Mouse (Mus musculus): ENCODE results near the gene Xrn1.
A peak's percentile ranks its signal among the peaks of the same experiment; 100 is the strongest.
"Not testable (repeated sequence)": the region's sequence is repeated elsewhere in the genome, so short reads cannot be mapped to it uniquely, and the experiment has no call there.

Gene Xrn1

DNA sequence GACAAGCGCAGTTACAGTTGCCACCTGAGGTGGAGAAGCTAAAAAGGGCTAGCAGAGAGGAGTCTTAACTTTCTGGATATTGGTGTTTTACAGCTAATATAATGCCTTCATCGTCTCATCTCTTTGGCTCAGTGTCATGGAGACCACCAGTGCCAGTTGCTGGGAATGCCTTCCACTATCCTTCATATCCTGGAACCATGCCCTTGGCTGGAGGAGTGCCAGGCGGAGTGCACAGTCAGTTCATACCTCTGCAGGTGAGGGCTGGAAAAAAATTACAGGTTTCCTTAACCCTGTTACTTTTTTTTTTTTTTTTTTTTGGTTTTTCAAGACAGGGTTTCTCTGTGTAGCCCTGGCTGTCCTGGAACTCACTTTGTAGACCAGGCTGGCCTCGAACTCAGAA, 96.9 kb downstream of the Xrn1 start:
- no peak for DNase-seq (ENCODE audit: low read depth, low spot score)

DNA sequence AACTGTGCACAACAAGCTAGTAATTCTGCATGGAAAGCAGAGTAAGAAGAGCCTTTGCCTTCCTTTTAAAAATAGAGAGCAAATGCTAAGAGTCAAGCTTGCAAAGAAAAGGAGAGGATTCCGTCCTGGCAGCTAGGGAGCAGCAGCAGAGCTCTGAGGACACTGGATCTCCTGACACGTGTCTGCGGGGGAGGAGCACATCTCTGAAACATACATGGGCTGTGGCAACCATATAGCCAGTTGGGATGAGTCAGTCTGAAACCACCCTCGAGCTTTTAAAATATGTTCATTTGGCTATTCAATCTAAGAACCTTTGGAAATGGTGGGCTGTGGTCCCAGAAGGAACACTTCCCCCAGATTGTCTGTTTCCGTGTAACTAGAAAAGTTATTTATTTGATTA, 100.3 kb downstream of the Xrn1 start:
- peak; percentile 78 for DNase-seq (ENCODE audit: low read depth, low spot score)

DNA sequence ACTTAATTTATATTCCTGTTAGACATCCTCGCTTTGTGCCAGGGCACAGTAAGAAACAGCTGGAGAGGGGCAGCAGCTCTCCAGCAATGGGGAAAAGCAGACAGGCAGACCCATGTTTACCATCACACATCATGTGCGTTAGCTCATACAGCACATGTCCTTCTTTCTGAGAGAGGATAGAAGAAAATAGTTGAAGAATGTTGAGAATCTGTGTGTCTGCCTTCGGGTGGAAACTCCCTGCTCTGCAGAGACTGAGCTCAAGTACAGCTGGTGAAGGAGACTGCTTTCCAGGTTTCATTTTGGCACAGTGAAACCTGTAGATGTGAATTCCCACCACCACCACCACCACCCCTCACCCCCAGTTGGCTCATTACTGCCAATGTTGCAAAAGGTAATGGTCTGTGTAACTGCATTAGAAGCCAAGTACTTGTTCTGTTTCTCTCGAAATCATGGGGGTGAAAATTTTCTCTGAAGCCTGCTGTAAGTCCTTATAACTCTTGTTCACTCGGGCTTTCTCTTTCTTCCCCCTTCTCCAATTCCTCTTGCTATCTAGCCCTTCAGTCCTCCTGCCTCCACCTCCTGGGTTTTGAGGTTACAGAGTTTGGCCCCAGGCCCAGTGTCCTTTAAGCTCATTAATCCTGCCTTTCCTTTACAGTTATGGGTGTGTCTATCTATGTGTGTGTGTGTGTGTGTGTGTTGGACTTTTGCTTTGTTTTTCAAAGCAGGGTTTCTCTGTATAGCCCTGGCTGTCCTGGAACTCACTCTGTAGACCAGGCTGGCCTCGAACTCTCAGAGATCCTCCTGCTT, 102.1 kb downstream of the Xrn1 start:
- DNase-seq (ENCODE audit: low read depth, low spot score): peak; percentile 6

DNA sequence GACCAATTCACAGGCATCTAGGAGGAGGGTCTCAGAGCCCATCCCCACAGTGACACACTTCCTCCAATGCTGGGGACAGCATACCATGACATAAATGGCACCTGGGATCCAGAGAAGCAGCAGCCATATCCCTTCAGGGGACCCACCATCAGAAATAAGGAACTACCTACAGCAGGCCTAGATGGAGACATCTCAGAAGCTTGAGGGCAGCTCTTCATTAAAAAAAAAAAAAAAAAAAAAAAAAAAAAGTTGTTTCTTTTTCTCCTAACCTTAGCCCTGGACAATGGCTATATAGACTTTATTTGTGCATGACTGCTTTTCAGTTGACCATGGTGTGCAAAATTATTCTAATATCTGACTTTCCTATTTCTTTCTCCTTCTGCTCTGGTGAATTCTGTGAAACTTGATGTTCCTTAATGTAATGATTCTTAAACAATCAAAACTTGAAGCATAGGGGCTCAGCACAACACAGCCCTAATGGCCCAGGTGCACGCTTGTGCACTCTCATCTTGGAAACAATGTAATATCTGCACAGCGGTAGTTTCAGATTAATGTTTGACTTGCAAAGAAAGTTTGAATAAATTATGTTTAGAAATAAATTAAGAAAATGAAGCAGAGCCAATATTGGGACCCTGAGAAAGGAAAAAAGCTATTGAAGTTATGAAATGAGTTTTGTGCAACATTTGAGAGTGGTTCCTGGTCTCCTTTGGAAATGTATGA, 108.7 kb downstream of the Xrn1 start:
- no peak for DNase-seq (ENCODE audit: low read depth, low spot score)

DNA sequence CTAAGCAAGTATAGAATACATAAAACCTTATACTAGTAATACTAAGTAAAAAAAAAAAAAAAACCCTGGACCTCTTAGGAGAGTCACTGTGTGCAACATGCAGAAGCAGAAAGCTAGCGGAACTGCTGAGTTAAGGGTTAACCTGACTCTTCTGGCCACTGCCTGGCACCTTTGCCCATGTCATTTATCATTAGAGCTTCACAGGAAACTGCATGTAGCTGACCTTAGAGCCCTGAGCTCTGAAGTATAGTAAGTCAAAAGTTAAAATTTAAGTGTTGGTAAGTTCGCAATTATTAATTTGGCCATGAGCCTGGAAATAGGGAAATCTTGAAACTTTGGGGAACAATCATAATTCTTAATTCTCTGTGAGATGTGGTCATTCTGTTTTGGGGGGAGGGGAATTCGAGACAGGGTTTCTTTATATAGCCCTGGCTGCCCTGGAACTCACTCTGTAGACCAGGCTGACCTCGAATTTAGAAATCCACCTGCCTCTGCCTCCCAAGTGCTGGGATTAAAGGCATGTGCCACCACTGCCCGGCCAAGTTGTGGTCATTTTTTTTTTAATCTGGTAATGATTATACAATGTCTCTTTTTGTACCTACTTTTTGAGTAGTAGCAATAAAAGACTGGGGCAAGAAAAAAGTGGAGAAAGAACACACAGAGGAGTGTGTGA, 109.4 kb downstream of the Xrn1 start:
- no peak for DNase-seq (ENCODE audit: low read depth, low spot score)

DNA sequence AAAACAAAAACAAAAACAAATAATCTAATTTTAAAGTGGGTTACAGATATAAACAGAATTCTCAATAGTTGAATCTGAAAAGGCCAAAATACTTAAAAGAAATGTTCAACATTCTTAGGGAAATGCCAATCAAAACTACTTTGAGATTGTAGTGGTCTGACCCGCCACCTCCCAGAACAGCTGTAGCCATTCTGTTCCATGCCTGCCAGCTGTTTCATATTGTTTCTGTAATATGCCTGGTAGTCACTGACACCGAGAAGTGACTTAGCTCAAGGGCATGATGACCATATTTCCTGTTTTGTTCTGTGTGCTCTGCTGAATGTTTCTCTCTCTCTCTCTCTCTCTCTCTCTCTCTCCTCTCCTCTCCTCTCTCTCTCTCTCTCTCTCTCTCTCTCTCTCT, 112.9 kb downstream of the Xrn1 start:
- no peak for DNase-seq (ENCODE audit: low read depth, low spot score)

DNA sequence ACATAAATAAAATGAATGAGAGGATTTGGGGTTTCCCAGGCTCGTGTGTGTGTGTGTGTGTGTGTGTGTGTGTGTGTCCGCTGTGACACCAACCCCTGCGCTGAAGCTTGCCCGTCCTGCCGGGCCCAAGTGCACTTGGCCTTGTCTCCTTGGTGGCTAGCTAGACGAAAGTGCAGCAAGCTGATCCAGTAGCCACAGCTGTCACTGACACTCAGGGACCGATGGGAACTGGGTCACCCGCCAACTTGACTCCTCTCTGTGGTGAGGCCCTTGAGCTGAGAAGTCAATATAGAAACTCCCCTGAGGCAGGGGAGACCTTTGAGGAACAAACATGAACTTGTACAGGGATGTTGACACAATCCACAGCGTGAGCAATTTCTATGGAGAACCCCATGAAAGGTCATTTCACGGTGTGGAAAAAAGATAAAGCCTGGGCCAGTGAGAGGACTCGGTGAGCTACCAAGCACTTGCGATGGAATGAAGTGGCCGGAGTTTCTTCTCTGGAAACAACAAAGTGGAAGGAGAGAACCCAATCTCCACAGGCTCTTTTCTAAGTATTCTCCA, 124.3 kb downstream of the Xrn1 start:
- DNase-seq (ENCODE audit: low read depth, low spot score): no peak

DNA sequence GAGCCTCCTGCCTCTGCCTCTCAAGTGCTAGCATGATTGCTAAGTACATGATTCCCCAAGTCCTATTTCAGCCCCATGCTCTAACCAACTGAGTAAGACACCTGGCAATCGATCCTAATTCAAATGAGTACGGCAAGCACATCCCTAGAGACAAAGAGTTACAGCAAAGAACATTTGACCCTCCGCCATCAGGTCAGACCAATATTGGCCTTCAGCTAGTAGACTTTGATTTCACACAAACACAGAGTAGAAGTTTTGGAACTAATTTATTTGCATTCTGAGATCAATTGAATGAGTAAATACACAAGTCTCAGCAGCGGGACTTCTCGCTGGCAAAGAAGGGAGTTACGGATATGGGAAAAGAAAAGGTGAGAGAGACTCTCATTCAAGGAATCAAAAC, 130.7 kb downstream of the Xrn1 start:
- DNase-seq (ENCODE audit: low read depth, low spot score): no peak

DNA sequence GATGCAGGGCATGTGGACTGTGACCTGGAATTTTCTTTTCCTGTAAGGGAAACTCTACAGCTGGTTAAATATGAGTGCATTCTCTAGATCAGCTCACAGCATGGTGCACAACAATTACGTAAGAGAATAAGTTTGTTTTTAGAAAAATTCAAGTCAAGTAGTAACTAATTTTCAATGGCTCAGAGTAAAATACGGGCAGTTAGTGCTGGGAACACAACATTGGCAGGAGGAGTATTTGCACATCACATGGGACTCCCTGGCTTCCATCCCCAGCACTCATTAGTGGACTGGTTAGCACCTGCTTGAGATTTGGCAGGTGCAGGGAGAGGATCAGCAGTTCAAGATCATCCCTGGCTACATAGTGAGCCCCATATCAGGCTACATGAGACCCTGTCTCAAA, 133.1 kb downstream of the Xrn1 start:
- no peak for DNase-seq (ENCODE audit: low read depth, low spot score)

DNA sequence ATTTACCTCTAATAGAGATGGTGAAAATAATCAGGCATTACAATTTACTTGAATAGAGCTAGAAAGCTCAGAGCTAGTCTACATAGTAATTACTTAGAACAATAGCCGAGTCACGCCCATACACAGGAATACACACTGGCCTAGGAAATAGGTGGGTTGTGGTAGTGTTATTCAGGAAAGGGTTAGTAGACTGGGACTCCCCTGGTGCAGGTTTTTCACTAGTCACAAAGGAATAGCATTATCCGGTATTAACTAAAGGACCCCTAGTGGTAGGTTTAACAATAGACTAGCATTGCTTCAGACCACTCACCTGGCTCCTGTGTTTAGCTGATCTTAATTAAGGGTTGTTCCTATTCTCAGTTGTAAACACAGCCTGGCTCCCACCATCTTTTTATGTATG, 133.9 kb downstream of the Xrn1 start:
- DNase-seq (ENCODE audit: low read depth, low spot score): not testable (repeated sequence)

DNA sequence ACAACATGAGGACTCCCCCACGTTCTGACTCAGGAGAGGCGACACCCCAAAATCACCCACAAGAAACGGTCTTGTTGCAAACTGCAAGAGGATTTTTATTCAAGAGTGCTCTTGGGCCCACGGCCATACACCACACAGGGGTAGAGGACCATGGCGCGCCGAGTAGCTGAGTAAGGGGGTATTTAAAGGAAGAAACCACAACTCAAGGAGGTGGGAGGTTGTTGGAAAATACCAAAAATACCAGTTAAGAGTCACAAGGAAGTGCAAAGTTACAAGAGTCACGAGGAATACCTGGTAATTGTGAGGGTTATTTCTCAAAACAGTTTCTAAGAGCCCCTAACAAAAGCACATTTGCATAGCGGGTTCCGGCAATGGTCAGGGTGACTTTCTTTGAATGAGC, 138.1 kb downstream of the Xrn1 start:
- not testable (repeated sequence) for DNase-seq (ENCODE audit: low read depth, low spot score)

DNA sequence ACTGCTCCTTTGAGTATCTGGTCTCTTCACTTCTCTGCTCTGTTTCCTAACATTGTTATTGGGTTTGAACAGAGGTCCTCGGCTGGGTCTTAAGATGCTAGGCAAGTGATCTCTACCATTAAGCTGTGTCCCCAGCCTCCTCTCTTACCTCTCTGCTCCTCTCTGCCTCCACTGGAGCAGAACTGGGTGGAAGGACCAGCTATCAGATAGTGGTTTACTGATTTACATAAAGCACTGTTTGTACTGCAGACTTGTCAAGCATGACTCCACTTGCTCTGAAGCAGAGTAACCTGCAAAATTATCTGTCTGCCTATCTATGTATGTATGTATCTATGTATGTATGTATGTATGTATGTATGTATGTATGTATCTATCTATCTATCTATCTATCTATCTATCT, 138.7 kb downstream of the Xrn1 start:
- no peak for DNase-seq (ENCODE audit: low read depth, low spot score)

DNA sequence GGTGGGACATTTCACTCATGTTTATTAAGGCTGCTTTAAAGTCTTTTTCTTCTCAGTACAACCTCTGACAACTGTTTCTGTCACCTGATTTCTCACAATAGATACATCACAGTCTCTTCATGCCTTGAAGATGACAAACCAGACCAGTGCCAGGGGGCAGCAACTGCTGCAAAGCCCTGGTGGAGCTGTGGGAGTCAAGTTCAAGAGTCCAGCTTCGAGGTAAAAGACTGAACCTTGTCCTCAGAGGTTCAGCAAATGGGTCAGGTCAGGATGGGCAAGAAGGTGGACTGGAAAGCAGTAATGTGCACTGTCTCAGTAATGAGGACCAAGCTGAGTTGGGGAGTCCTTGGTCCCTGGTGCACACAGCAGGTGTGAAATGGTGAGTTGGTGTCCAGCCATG, 139.8 kb downstream of the Xrn1 start:
- no peak for DNase-seq (ENCODE audit: low read depth, low spot score)

DNA sequence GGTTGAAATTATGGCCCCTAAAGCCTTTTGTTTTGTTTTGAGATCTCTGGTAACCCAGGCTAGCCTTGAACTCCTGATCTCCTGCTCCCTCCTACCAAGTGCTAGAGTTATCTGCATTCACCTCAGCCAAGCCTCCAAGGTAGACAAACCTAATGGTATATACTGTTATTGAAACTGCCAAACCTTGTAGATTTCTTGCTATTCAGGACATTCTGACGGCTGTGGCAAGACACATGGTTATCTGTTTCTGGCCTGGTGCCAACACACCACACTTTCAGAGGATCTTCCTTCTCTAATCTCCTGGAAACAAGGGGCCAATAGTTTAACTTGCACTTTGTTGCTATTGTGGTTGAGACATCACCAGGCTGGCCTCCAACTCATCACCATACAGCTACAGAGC, 140.6 kb downstream of the Xrn1 start:
- no peak for DNase-seq (ENCODE audit: low read depth, low spot score)

DNA sequence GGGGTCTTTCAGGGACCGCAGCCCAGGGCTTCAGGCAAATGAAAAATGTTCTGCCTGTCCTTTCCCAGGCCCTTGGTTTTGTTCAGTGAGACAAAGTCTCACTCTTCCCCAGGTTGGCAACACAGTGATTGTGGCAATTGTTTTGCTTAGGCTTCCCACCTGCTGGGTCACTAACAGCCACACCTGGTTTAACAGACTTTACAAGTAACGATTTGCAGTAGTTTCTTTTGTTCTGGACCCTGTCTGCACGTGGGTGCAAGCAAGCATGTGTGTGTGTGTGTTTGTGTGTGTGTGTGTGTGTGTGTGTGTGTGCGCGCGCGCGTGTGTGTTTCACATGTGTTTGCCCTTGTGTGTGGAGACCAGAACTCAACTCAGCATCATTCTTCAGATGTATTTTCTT, 148.3 kb downstream of the Xrn1 start:
- no peak for DNase-seq (ENCODE audit: low read depth, low spot score)

Measured in brain, adult 2 months (tissue).